In genomic region chr2:59760731-59761130, GRCm38 (mm10) we compare ENCODE assay signal across 19 mouse cellular contexts.
A peak's percentile ranks its signal among the peaks of the same experiment; 100 is the strongest.
DNase-seq lines count a peak whose midpoint lies in the region; ATAC-seq and TF ChIP-seq lines count a peak whose summit lies in the region.
"Had no signal": no experiment of that assay in that cellular context is flagged by ENCODE, and none has a peak within 500 bp of the region (broad histone marks: within the 10 kb centered on the region; RNA-seq: fewer than 3 reads in every experiment).

No protein-coding gene starts in this region.

- no peak overlapping the region for H3K4me3 ChIP-seq in heart, embryonic 12.5 days
- no peak overlapping the region for H3K4me3 ChIP-seq in lung, postnatal 0 days (ENCODE audit: low read depth, low read length)
- no peak overlapping the region for H3K4me3 ChIP-seq in forebrain, embryonic 15.5 days
- H3K4me3 ChIP-seq: heart, adult 2 months; hindbrain, embryonic 12.5 days; limb, embryonic 15.5 days; midbrain, embryonic 10.5 days had no signal

- TF ChIP-seq EP300 in lung, postnatal 0 days (IDR thresholded peaks at IDR 0.05): no peak

- DNase-seq in heart, adult 18-20 months: peak; percentile 56 to 62
- peak; percentile 43 to 60 for DNase-seq in lung, adult 18-20 months
- no peak for DNase-seq in lung, postnatal 0 days (ENCODE audit: low spot score)
- peak; percentile 40 for DNase-seq in fibroblast of lung, adult 2 months (ENCODE audit: low read depth)
- peak; percentile 43 to 61 for DNase-seq in lung, postnatal 4 days
- DNase-seq: cerebellum, adult 18-20 months; gastrocnemius, postnatal 14 days; left cerebral cortex, postnatal 4 days; thymus, adult 18-20 months; thymus, postnatal 36 days had no signal

- H3K4me1 ChIP-seq in heart, embryonic 12.5 days (replicated peaks): peaks cover 36% of the 10 kb centered on the region
- H3K4me1 ChIP-seq in lung, postnatal 0 days (ENCODE audit: insufficient read depth, low read depth, low read length): 0 out of 2 replicates have a peak, but pooled peaks cover 3% of the 10 kb centered on the region
- peaks cover 18% of the 10 kb centered on the region for H3K4me1 ChIP-seq in forebrain, embryonic 15.5 days

- WGBS in heart, embryonic 12.5 days: 83% methylated on average over 4 of the region's 4 CpGs
- 61% methylated on average over 4 of the region's 4 CpGs for WGBS in lung, postnatal 0 days
- WGBS in forebrain, embryonic 15.5 days: 72% methylated on average over 4 of the region's 4 CpGs

- no peaks in the 10 kb centered on the region; the same call in 1 of the 2 replicates for H3K9me3 ChIP-seq in heart, embryonic 12.5 days (replicated peaks)
- no peaks in the 10 kb centered on the region for H3K9me3 ChIP-seq in lung, postnatal 0 days (ENCODE audit: low read length)
- no peaks in the 10 kb centered on the region for H3K9me3 ChIP-seq in forebrain, embryonic 15.5 days
- H3K9me3 ChIP-seq: hindbrain, embryonic 12.5 days; limb, embryonic 15.5 days; midbrain, embryonic 10.5 days had no signal

- TF ChIP-seq CTCF in lung, postnatal 0 days (IDR thresholded peaks at IDR 0.05): no peak

- peaks cover 17% of the 10 kb centered on the region for H3K36me3 ChIP-seq in heart, embryonic 12.5 days
- no peaks in the 10 kb centered on the region; the same call in 1 of the 2 replicates for H3K36me3 ChIP-seq in lung, postnatal 0 days (ENCODE audit: insufficient read depth, low read length)
- H3K36me3 ChIP-seq in forebrain, embryonic 15.5 days: no peaks in the 10 kb centered on the region
- H3K36me3 ChIP-seq: hindbrain, embryonic 12.5 days; midbrain, embryonic 10.5 days had no signal

- H3K4me2 ChIP-seq in heart, embryonic 12.5 days: no peak overlapping the region
- no peak overlapping the region for H3K4me2 ChIP-seq in lung, postnatal 0 days (replicated peaks; ENCODE audit: low read depth, low read length)
- H3K4me2 ChIP-seq in forebrain, embryonic 15.5 days (replicated peaks): no peak overlapping the region
- H3K4me2 ChIP-seq: hindbrain, embryonic 12.5 days; limb, embryonic 15.5 days had no signal

- no peaks in the 10 kb centered on the region for H3K27me3 ChIP-seq in heart, embryonic 12.5 days (replicated peaks)
- no peaks in the 10 kb centered on the region for H3K27me3 ChIP-seq in lung, postnatal 0 days (replicated peaks; ENCODE audit: insufficient read depth, low read length)
- H3K27me3 ChIP-seq in forebrain, embryonic 15.5 days: no peaks in the 10 kb centered on the region
- H3K27me3 ChIP-seq: hindbrain, embryonic 12.5 days; limb, embryonic 15.5 days had no signal

- no peak overlapping the region for H3K27ac ChIP-seq in heart, embryonic 12.5 days (ENCODE audit: poor library complexity, severe bottlenecking)
- H3K27ac ChIP-seq in lung, postnatal 0 days (ENCODE audit: low read length): no peak overlapping the region
- H3K27ac ChIP-seq in forebrain, embryonic 15.5 days (replicated peaks): no peak overlapping the region
- H3K27ac ChIP-seq: heart, adult 2 months; hindbrain, embryonic 12.5 days; kidney, postnatal 0 days; limb, embryonic 15.5 days; midbrain, embryonic 10.5 days had no signal

- H3K9ac ChIP-seq in heart, embryonic 12.5 days: no peak overlapping the region
- H3K9ac ChIP-seq in lung, postnatal 0 days (replicated peaks; ENCODE audit: low read depth): no peak overlapping the region
- H3K9ac ChIP-seq in forebrain, embryonic 15.5 days (replicated peaks): no peak overlapping the region
- H3K9ac ChIP-seq: hindbrain, embryonic 12.5 days; limb, embryonic 15.5 days had no signal

- ATAC-seq in heart, embryonic 12.5 days (ENCODE audit: insufficient number of reproducible peaks, low FRiP score): no peak
- no peak for ATAC-seq in lung, postnatal 0 days
- no peak for ATAC-seq in forebrain, embryonic 15.5 days (replicated peaks)
- ATAC-seq: forebrain, embryonic 14.5 days; intestine, postnatal 0 days had no signal
